Mouse (Mus musculus) CH12.LX (cell line): ENCODE results near the gene Snrpe. TPM values are rescaled to one million over a fixed set of nuclear protein-coding genes. Genes with fewer than 3 reads are reported as not detected.

Source experiments
- DNase-seq: peaks from one replicate; pipeline ENCODE4 v3.0.0-alpha.2; 2013; ENCODE audit errors: extremely low read depth
- H3K27ac ChIP-seq: 2 replicates; pipeline ENCODE4 v1.5.1; 2012; ENCODE audit warnings: low read depth, mild to moderate bottlenecking, control low read depth, moderate library complexity; ENCODE audit not compliant: insufficient read depth
- H3K27me3 ChIP-seq: replicated peaks from 2 replicates; pipeline ENCODE3; 2012; ENCODE audit warnings: inconsistent platforms
- H3K36me3 ChIP-seq, 2 experiments: replicated peaks in 1 of 2; 2 replicates each; pipeline versions ENCODE3 to v1.6.1; 2012; ENCODE audit warnings: inconsistent platforms in 1 of 2, low read length in 1 of 2, mild to moderate bottlenecking in 1 of 2, mixed read lengths in 1 of 2, moderate library complexity in 1 of 2; ENCODE audit not compliant: control insufficient read depth in 1 of 2, insufficient read depth in 1 of 2
- H3K4me1 ChIP-seq, 2 experiments: 2 replicates each; pipeline ENCODE4 v1.6.1; 2012; ENCODE audit warnings: inconsistent platforms in 1 of 2, moderate library complexity in 1 of 2; ENCODE audit not compliant: insufficient read depth in 2 of 2, control insufficient read depth in 1 of 2
- H3K4me2 ChIP-seq: 2 replicates; pipeline ENCODE4 v1.6.1; 2012; ENCODE audit warnings: low read depth, mild to moderate bottlenecking, control low read depth; ENCODE audit not compliant: poor library complexity, insufficient read depth, severe bottlenecking
- H3K4me3 ChIP-seq, 3 experiments: fragments of 150-350 bp in 1 of 3; sonication (generic) in 1 of 3; replicated peaks in 1 of 3; 2 replicates each; pipeline versions ENCODE3 to v1.5.1; 2011 to 2012; ENCODE audit warnings: low read depth in 2 of 3, low read length in 2 of 3, mild to moderate bottlenecking in 2 of 3, moderate library complexity in 2 of 3, control low read depth in 1 of 3, improper control_type of control experiment in 1 of 3, inconsistent platforms in 1 of 3, mixed read lengths in 1 of 3; ENCODE audit not compliant: poor library complexity in 1 of 3
- H3K79me2 ChIP-seq: replicated peaks from 2 replicates; pipeline ENCODE4 v1.6.1; 2012; ENCODE audit warnings: mild to moderate bottlenecking, moderate library complexity; ENCODE audit not compliant: control insufficient read depth, poor library complexity, insufficient read depth, severe bottlenecking; ENCODE audit errors: extremely low read depth
- H3K9ac ChIP-seq: 2 replicates; pipeline ENCODE4 v1.6.1; 2012; ENCODE audit warnings: low read depth, mild to moderate bottlenecking, control low read depth, moderate library complexity; ENCODE audit not compliant: insufficient read depth
- H3K9me3 ChIP-seq: replicated peaks from 2 replicates; pipeline ENCODE3; 2012; ENCODE audit warnings: low read length, inconsistent platforms, mixed read lengths
- E2F4 ChIP-seq: IDR thresholded peaks from 2 replicates; pipeline ENCODE4 v1.6.1; 2011; ENCODE audit warnings: low read depth, low read length, improper control_type of control experiment; ENCODE audit not compliant: insufficient replicate concordance
- EP300 ChIP-seq: IDR thresholded peaks from 2 replicates; pipeline ENCODE4 v1.6.1; 2011; ENCODE audit warnings: low read length, improper control_type of control experiment
- ETS1 ChIP-seq: conservative IDR thresholded peaks from 2 replicates; pipeline ENCODE4 v1.6.1; 2012; ENCODE audit warnings: low read depth, mild to moderate bottlenecking, inconsistent platforms, low read length, improper control_type of control experiment, moderate library complexity
- HCFC1 ChIP-seq: IDR thresholded peaks from 2 replicates; pipeline ENCODE4 v1.6.1; 2012; ENCODE audit warnings: low read depth, mild to moderate bottlenecking, inconsistent platforms, low read length, improper control_type of control experiment
- KAT2A ChIP-seq: IDR thresholded peaks from 2 replicates; pipeline ENCODE4 v1.6.1; 2012; ENCODE audit warnings: low read length, improper control_type of control experiment, inconsistent platforms; ENCODE audit not compliant: insufficient replicate concordance
- MAZ ChIP-seq: IDR thresholded peaks from 2 replicates; pipeline ENCODE4 v1.6.1; 2012; ENCODE audit warnings: low read depth, mild to moderate bottlenecking, inconsistent platforms, low read length, improper control_type of control experiment, moderate library complexity
- MXI1 ChIP-seq: IDR thresholded peaks from 2 replicates; pipeline ENCODE4 v1.6.1; 2011; ENCODE audit warnings: mild to moderate bottlenecking, low read depth, low read length, improper control_type of control experiment
- MYC ChIP-seq: IDR thresholded peaks from 2 replicates; pipeline ENCODE4 v1.6.1; 2011; ENCODE audit warnings: low read depth, mild to moderate bottlenecking, improper control_type of control experiment, low read length
- NELFE ChIP-seq: IDR thresholded peaks from 2 replicates; pipeline ENCODE4 v1.6.1; 2011; ENCODE audit warnings: low read depth, low read length, improper control_type of control experiment
- PAX5 ChIP-seq: IDR thresholded peaks from 2 replicates; pipeline ENCODE4 v1.6.1; 2012; ENCODE audit warnings: low read length, inconsistent platforms, mixed read lengths
- POLR2AphosphoS2 ChIP-seq: IDR thresholded peaks from 2 replicates; pipeline ENCODE4 v1.6.1; 2011; ENCODE audit warnings: low read depth, low read length, improper control_type of control experiment
- RAD21 ChIP-seq: IDR thresholded peaks from 2 replicates; pipeline ENCODE4 v1.6.1; 2011; ENCODE audit warnings: low read depth, mild to moderate bottlenecking, low read length, improper control_type of control experiment, moderate library complexity
- RCOR1 ChIP-seq: conservative IDR thresholded peaks from 2 replicates; pipeline ENCODE4 v1.6.1; 2012; ENCODE audit warnings: low read depth, mild to moderate bottlenecking, inconsistent platforms, low read length, improper control_type of control experiment
- SMC3 ChIP-seq: IDR thresholded peaks from 2 replicates; pipeline ENCODE4 v1.6.1; 2011; ENCODE audit warnings: low read depth, low read length, improper control_type of control experiment
- TBP ChIP-seq: conservative IDR thresholded peaks from 2 replicates; pipeline ENCODE4 v1.6.1; 2011; ENCODE audit warnings: low read depth, low read length, improper control_type of control experiment
- UBTF ChIP-seq: IDR thresholded peaks from 2 replicates; pipeline ENCODE4 v1.6.1; 2012; ENCODE audit warnings: low read depth, mild to moderate bottlenecking, inconsistent platforms, low read length, improper control_type of control experiment, moderate library complexity
- USF1 ChIP-seq: IDR thresholded peaks from 2 replicates; pipeline ENCODE4 v1.6.1; 2014; ENCODE audit warnings: low read depth, mild to moderate bottlenecking, inconsistent platforms, low read length, improper control_type of control experiment
- USF2 ChIP-seq: conservative IDR thresholded peaks from 2 replicates; pipeline ENCODE4 v1.6.1; 2011; ENCODE audit warnings: low read depth, low read length, improper control_type of control experiment
- ZMIZ1 ChIP-seq: IDR thresholded peaks from 2 replicates; pipeline ENCODE4 v1.6.1; 2012; ENCODE audit warnings: low read depth, mild to moderate bottlenecking, inconsistent platforms, low read length, improper control_type of control experiment
- dilution Hi-C: fragments of 300-500 bp; cut with MboI; formaldehyde crosslinking; loops from 2 replicates; pipeline ENCODE4 v1.14.3; 2020; ENCODE audit warnings: low sequenced_read_pairs; ENCODE audit not compliant: extremely low pct_unique_long_range_greater_than_20kb, extremely low pct_ligation_motif_present
- in situ Hi-C: fragments of 300-500 bp; cut with MboI; formaldehyde crosslinking; loops from 3 replicates; pipeline ENCODE4 v1.14.3; 2019; ENCODE audit warnings: low sequenced_read_pairs, low pct_ligation_motif_present, low pct_unique_long_range_greater_than_20kb, mixed read lengths
- polyA plus RNA-seq: library from polyadenylated mRNA; unstranded; fragments of >175 nt; gene quantifications from 2 replicates; pipeline ENCODE4 v1.2.1, GENCODE M21; 2012; ENCODE audit warnings: low read depth; ENCODE audit not compliant: insufficient read length
- total RNA-seq, 2 experiments: library from RNA; depleted of rRNA; stranded (reverse); fragments of 300-350 nt in 1 of 2; fragments of >200 nt in 1 of 2; gene quantifications; 2 replicates each; pipeline ENCODE4 v1.2.3; 2012 to 2014

The Snrpe gene
- total and polyA plus RNA-seq, 3 experiments: 405 to 877 (median 417) TPM

GRCm38 (mm10) chr1:133610601-133611000 is 510 bp upstream of the Snrpe start:
- in situ Hi-C loops (loop anchor here (25.0 kb wide), 1 partner anchor 423 kb away; no protein-coding TSS in a partner anchor), dilution Hi-C loops (no loop called here)
- TF ChIP-seq POLR2AphosphoS2 (no peak), USF1 (no peak), ZMIZ1 (no peak), HCFC1 (no peak), MAZ (no peak), NELFE (no peak), TBP (no peak), ETS1 (no peak), USF2 (no peak), RCOR1 (no peak), MYC (no peak), E2F4 (no peak), UBTF (no peak), MXI1 (no peak), KAT2A (no peak), PAX5 (no peak), EP300 (no peak), SMC3 (no peak)
- peak overlapping the region in 2 of 3 experiments; percentile 18 to 21 for H3K4me3 ChIP-seq
- H3K4me2 ChIP-seq: peak overlapping the region; percentile 27; the same call in 1 of the 2 replicates
- H3K27ac ChIP-seq: no peak overlapping the region
- H3K36me3 ChIP-seq: peaks cover 20 to 35% of the 10 kb centered on the region in 2 experiments
- no peaks in the 10 kb centered on the region for H3K9me3 ChIP-seq
- peaks cover 32% of the 10 kb centered on the region for H3K79me2 ChIP-seq
- H3K27me3 ChIP-seq: no peaks in the 10 kb centered on the region
- DNase-seq: no peak
- H3K9ac ChIP-seq: peak overlapping the region; percentile 23; the same call in 1 of the 2 replicates
- peaks cover 0 to 30% of the 10 kb centered on the region in 2 experiments; a peak in 3 of 4 replicates for H3K4me1 ChIP-seq

GRCm38 (mm10) chr1:133603174-133603573 is 6.9 kb downstream of the Snrpe start:
- no peaks in the 10 kb centered on the region for H3K27me3 ChIP-seq
- H3K9ac ChIP-seq: no peak overlapping the region
- H3K79me2 ChIP-seq: peaks cover 15% of the 10 kb centered on the region
- no peak overlapping the region for H3K27ac ChIP-seq
- dilution Hi-C loops: no loop called here
- in situ Hi-C loops: loop anchor here (10.0 to 25.0 kb wide), 2 partner anchors 278 to 416 kb away; partner anchors contain the start of gene Kiss1
- no peak for DNase-seq
- peaks cover 0 to 14% of the 10 kb centered on the region in 2 experiments; a peak in 1 of 4 replicates for H3K4me1 ChIP-seq
- H3K36me3 ChIP-seq: peaks cover 59 to 94% of the 10 kb centered on the region in 2 experiments
- no peaks in the 10 kb centered on the region for H3K9me3 ChIP-seq
- H3K4me2 ChIP-seq: no peak overlapping the region
- TF ChIP-seq UBTF (no peak), HCFC1 (no peak), RAD21 (no peak), USF2 (no peak)
- H3K4me3 ChIP-seq: no peak overlapping the region
